Mouse (Mus musculus): ENCODE results near the gene Elf2.

DNA sequence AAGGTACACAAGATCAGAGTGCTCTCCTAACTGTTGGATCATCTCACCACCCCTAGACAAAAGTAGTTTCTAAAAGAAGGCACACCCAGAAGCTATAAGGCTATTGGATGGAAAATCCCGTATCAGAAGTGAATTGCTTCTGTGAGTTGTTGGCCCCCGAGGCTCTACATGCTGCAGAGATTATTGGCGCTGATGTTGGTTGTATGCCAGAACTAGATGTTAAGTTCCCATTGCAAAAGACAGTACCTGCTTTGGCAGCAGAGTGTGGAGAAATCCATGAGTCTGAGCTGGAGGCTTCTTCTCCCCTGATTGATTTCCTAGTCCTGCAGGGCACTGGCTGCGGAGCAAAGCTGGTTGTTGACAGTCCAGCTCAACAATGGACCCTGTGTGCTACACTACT is 27.5 kb upstream of the Elf2 start:
- TF ChIP-seq GATA1 (IDR thresholded peaks at IDR 0.05; ENCODE audit: borderline replicate concordance, low read length) (no peak), FLI1 (IDR thresholded peaks at IDR 0.05; ENCODE audit: low read length) (no peak)

Data from megakaryocyte, embryonic 14.5 days (primary cell).